Mouse (Mus musculus) stomach, embryonic 16.5 days (tissue): ENCODE results near the gene Lrrc49. TPM values are rescaled to one million over a fixed set of nuclear protein-coding genes. Genes with fewer than 3 reads are reported as not detected.

Source experiments
- ATAC-seq: fragments of 200-750 bp; cut with Nextera tagmentation; 2 replicates; pipeline ENCODE4 v1.8.0; 2017; ENCODE audit warnings: moderate number of reproducible peaks, moderate TSS enrichment; ENCODE audit not compliant: insufficient read depth, low FRiP score
- H3K27ac ChIP-seq: fragments of 300-500 bp; sonication (generic); 2 replicates; pipeline ENCODE4 v1.5.1; 2014; ENCODE audit warnings: low read length
- H3K27me3 ChIP-seq: fragments of 300-500 bp; sonication (generic); 2 replicates; pipeline ENCODE4 v1.6.1; 2014; ENCODE audit warnings: low read length, control low read depth, mixed read lengths; ENCODE audit not compliant: control insufficient read depth, insufficient read depth
- H3K36me3 ChIP-seq: fragments of 300-500 bp; sonication (generic); 2 replicates; pipeline ENCODE4 v1.6.1; 2014; ENCODE audit warnings: low read length; ENCODE audit not compliant: control insufficient read depth, insufficient read depth
- H3K4me1 ChIP-seq: fragments of 300-500 bp; sonication (generic); 2 replicates; pipeline ENCODE4 v1.6.1; 2014; ENCODE audit warnings: low read length, control low read depth, mixed read lengths; ENCODE audit not compliant: control insufficient read depth, insufficient read depth
- H3K4me2 ChIP-seq: fragments of 300-500 bp; sonication (generic); 2 replicates; pipeline ENCODE4 v1.6.1; 2014; ENCODE audit warnings: low read depth, low read length, mixed read lengths
- H3K4me3 ChIP-seq: fragments of 300-500 bp; sonication (generic); replicated peaks from 2 replicates; pipeline ENCODE4 v1.5.1; 2014; ENCODE audit warnings: mild to moderate bottlenecking, low read length
- H3K9ac ChIP-seq: fragments of 300-500 bp; sonication (generic); 2 replicates; pipeline ENCODE4 v1.6.1; 2014; ENCODE audit warnings: low read length
- H3K9me3 ChIP-seq: fragments of 300-500 bp; sonication (generic); replicated peaks from 2 replicates; pipeline ENCODE4 v1.6.1; 2016; ENCODE audit warnings: low read length, control low read depth; ENCODE audit not compliant: control insufficient read depth
- WGBS: fragments of 180-500 bp; shearing (Covaris S2); extraction: QIAGEN DNeasy Blood & Tissue Kit; methylation state at CpG from one replicate; pipeline ENCODE4 v1.1.7; 2014; 5-methylcytosine and 5-hydroxymethylcytosine counted together
- polyA plus RNA-seq: library from polyadenylated mRNA; unstranded; fragments of >200 nt; fragmentation: Nextera tagmentation; extraction: Ambion mirVana; gene quantifications from 2 replicates; pipeline ENCODE4 v1.2.1, GENCODE M21; 2015

Gene Lrrc49
- polyA plus RNA-seq, 1 experiment from 2014 or later: 17.7 TPM

- H3K9me3 ChIP-seq: no peaks in the 10 kb centered on the region
- H3K4me2 ChIP-seq: peak within 1 kb of the TSS; percentile 91
- 1% methylated on average over 66 of the region's 66 CpGs for WGBS
- no peaks in the 10 kb centered on the region for H3K27me3 ChIP-seq
- H3K4me3 ChIP-seq: peak within 1 kb of the TSS; percentile 62
- ATAC-seq: no peak
- H3K36me3 ChIP-seq: no peaks in the 10 kb centered on the region
- H3K9ac ChIP-seq: peak within 1 kb of the TSS; percentile 81
- H3K4me1 ChIP-seq: no peaks in the 10 kb centered on the region
- no peak within 1 kb of the TSS for H3K27ac ChIP-seq
Observed at GRCm38 (mm10) chr9:60712771-60713541, 25.0 kb upstream of the Lrrc49 start, which contains the start of gene Larp6. Gene Larp6 (plus strand): TSS chr9:60712989.

GRCm38 (mm10) chr9:60712011-60712410, 24.1 kb upstream of the Lrrc49 start:
- 79% methylated on average over 5 of the region's 5 CpGs for WGBS
- Histone ChIP-seq H3K4me3 (no peak overlapping the region), H3K27ac (no peak overlapping the region), H3K4me1 (no peaks in the 10 kb centered on the region), H3K4me2 (no peak overlapping the region), H3K36me3 (no peaks in the 10 kb centered on the region), H3K9ac (no peak overlapping the region), H3K9me3 (no peaks in the 10 kb centered on the region), H3K27me3 (no peaks in the 10 kb centered on the region)
- ATAC-seq: no peak

GRCm38 (mm10) chr9:60709721-60710120, 21.8 kb upstream of the Lrrc49 start:
- Histone ChIP-seq H3K36me3 (no peaks in the 10 kb centered on the region), H3K4me2 (no peak overlapping the region), H3K4me3 (no peak overlapping the region), H3K27me3 (no peaks in the 10 kb centered on the region), H3K9ac (no peak overlapping the region), H3K27ac (no peak overlapping the region), H3K9me3 (no peaks in the 10 kb centered on the region), H3K4me1 (no peaks in the 10 kb centered on the region)
- no peak for ATAC-seq
- WGBS: 81% methylated on average over 6 of the region's 6 CpGs

GRCm38 (mm10) chr9:60708606-60709005, 20.6 kb upstream of the Lrrc49 start:
- WGBS: 77% methylated on average over 5 of the region's 5 CpGs
- Histone ChIP-seq H3K4me2 (no peak overlapping the region), H3K27ac (no peak overlapping the region), H3K36me3 (no peaks in the 10 kb centered on the region), H3K27me3 (no peaks in the 10 kb centered on the region), H3K4me1 (no peaks in the 10 kb centered on the region), H3K9ac (no peak overlapping the region), H3K4me3 (no peak overlapping the region), H3K9me3 (no peaks in the 10 kb centered on the region)
- ATAC-seq: no peak

- no peaks in the 10 kb centered on the region for H3K36me3 ChIP-seq
- no peak for ATAC-seq
- no peak overlapping the region for H3K4me3 ChIP-seq
- H3K4me2 ChIP-seq: no peak overlapping the region
- H3K9ac ChIP-seq: no peak overlapping the region
- H3K27ac ChIP-seq: no peak overlapping the region
- no peaks in the 10 kb centered on the region for H3K4me1 ChIP-seq
- 89% methylated on average over 2 of the region's 2 CpGs for WGBS
- no peaks in the 10 kb centered on the region for H3K27me3 ChIP-seq
- no peaks in the 10 kb centered on the region for H3K9me3 ChIP-seq
Observed at GRCm38 (mm10) chr9:60707594-60707993, 19.6 kb upstream of the Lrrc49 start.

- no peaks in the 10 kb centered on the region for H3K27me3 ChIP-seq
- no peaks in the 10 kb centered on the region for H3K4me1 ChIP-seq
- H3K27ac ChIP-seq: no peak overlapping the region
- no peak overlapping the region for H3K9ac ChIP-seq
- no peak overlapping the region for H3K4me3 ChIP-seq
- H3K36me3 ChIP-seq: no peaks in the 10 kb centered on the region
- no peak overlapping the region for H3K4me2 ChIP-seq
- WGBS: 47% methylated on average over 18 of the region's 18 CpGs
- H3K9me3 ChIP-seq: no peaks in the 10 kb centered on the region
- ATAC-seq: no peak
Observed at GRCm38 (mm10) chr9:60699581-60700231, 11.7 kb upstream of the Lrrc49 start.

- H3K4me2 ChIP-seq: no peak overlapping the region
- H3K4me3 ChIP-seq: no peak overlapping the region
- H3K27me3 ChIP-seq: no peaks in the 10 kb centered on the region
- H3K27ac ChIP-seq: no peak overlapping the region
- WGBS: 58% methylated on average over 6 of the region's 6 CpGs
- H3K9me3 ChIP-seq: no peaks in the 10 kb centered on the region
- no peak overlapping the region for H3K9ac ChIP-seq
- H3K36me3 ChIP-seq: no peaks in the 10 kb centered on the region
- no peaks in the 10 kb centered on the region for H3K4me1 ChIP-seq
- ATAC-seq: no peak
Observed at GRCm38 (mm10) chr9:60696271-60696985, 8.5 kb upstream of the Lrrc49 start.

- Histone ChIP-seq H3K27me3 (no peaks in the 10 kb centered on the region), H3K4me1 (no peaks in the 10 kb centered on the region), H3K27ac (no peak overlapping the region), H3K36me3 (no peaks in the 10 kb centered on the region), H3K9ac (no peak overlapping the region), H3K9me3 (no peaks in the 10 kb centered on the region), H3K4me3 (no peak overlapping the region), H3K4me2 (no peak overlapping the region)
- ATAC-seq: no peak
- WGBS: 67% methylated on average over 2 of the region's 2 CpGs
Observed at GRCm38 (mm10) chr9:60693986-60694385, 6.0 kb upstream of the Lrrc49 start.

GRCm38 (mm10) chr9:60692624-60693023, 4.7 kb upstream of the Lrrc49 start:
- Histone ChIP-seq H3K4me3 (no peak overlapping the region), H3K4me1 (no peaks in the 10 kb centered on the region), H3K36me3 (no peaks in the 10 kb centered on the region), H3K27me3 (no peaks in the 10 kb centered on the region), H3K9ac (no peak overlapping the region), H3K4me2 (no peak overlapping the region), H3K9me3 (no peaks in the 10 kb centered on the region), H3K27ac (no peak overlapping the region)
- WGBS: 35% methylated on average over 4 of the region's 4 CpGs
- no peak for ATAC-seq
